ENCODE assay signal across 31 mouse cellular contexts in genomic region chr2:34984885-34985284, GRCm38 (mm10). TPM values are rescaled to one million over a fixed set of nuclear protein-coding genes. Genes with fewer than 3 reads are reported as not detected.
"Had no signal": no experiment of that assay in that cellular context is flagged by ENCODE, and none has a peak within 500 bp of the region (broad histone marks: within the 10 kb centered on the region; RNA-seq: fewer than 3 reads in every experiment).

No protein-coding gene starts in this region.

- H3K9ac ChIP-seq: limb, embryonic 12.5 days; limb, embryonic 13.5 days; limb, embryonic 15.5 days; liver, embryonic 12.5 days; liver, embryonic 13.5 days; liver, embryonic 14.5 days; liver, embryonic 15.5 days; liver, postnatal 0 days; lung, embryonic 14.5 days; lung, embryonic 15.5 days; midbrain, embryonic 12.5 days; midbrain, embryonic 13.5 days; midbrain, embryonic 15.5 days; neural tube, embryonic 12.5 days had no signal

- H3K4me3 ChIP-seq: limb, embryonic 10.5 days; limb, embryonic 12.5 days; limb, embryonic 13.5 days; limb, embryonic 15.5 days; liver, embryonic 12.5 days; liver, embryonic 13.5 days; liver, embryonic 15.5 days; lung, embryonic 15.5 days; megakaryocyte, embryonic 14.5 days; midbrain, embryonic 10.5 days; midbrain, embryonic 12.5 days; midbrain, embryonic 13.5 days; midbrain, embryonic 15.5 days; myocyte; neural tube, embryonic 12.5 days had no signal

- H3K4me1 ChIP-seq: lung, embryonic 15.5 days had no signal

- H3K4me2 ChIP-seq: limb, embryonic 12.5 days; limb, embryonic 13.5 days; limb, embryonic 15.5 days; liver, embryonic 11.5 days; liver, embryonic 12.5 days; liver, embryonic 13.5 days; liver, embryonic 15.5 days; lung, embryonic 14.5 days; lung, embryonic 15.5 days; midbrain, embryonic 11.5 days; midbrain, embryonic 12.5 days; midbrain, embryonic 13.5 days; midbrain, embryonic 15.5 days; neural tube, embryonic 12.5 days had no signal

- H3K27ac ChIP-seq: limb, embryonic 10.5 days; limb, embryonic 12.5 days; limb, embryonic 13.5 days; limb, embryonic 15.5 days; liver, embryonic 12.5 days; liver, embryonic 13.5 days; liver, embryonic 14.5 days; liver, embryonic 15.5 days; lung, embryonic 15.5 days; macrophage; midbrain, embryonic 10.5 days; midbrain, embryonic 12.5 days; midbrain, embryonic 13.5 days; midbrain, embryonic 15.5 days; neural tube, embryonic 12.5 days had no signal

- DNase-seq: left cerebral cortex, postnatal 4 days; liver; liver, embryonic 13.5 days; liver, postnatal 0 days; lung, adult 18-20 months; lung, adult 2 months; lung, embryonic 14.5 days; lung, postnatal 10 days; lung, postnatal 14 days; lung, postnatal 36 days; lung, postnatal 4 days; midbrain, embryonic 14.5 days had no signal

- H3K27me3 ChIP-seq: limb, embryonic 15.5 days; liver, embryonic 12.5 days; liver, embryonic 13.5 days; liver, embryonic 15.5 days; lung, embryonic 15.5 days; midbrain, embryonic 12.5 days; midbrain, embryonic 13.5 days; midbrain, embryonic 15.5 days; neural tube, embryonic 12.5 days had no signal

- H3K36me3 ChIP-seq: limb, embryonic 10.5 days; limb, embryonic 12.5 days; limb, embryonic 13.5 days; limb, embryonic 15.5 days; liver, embryonic 12.5 days; liver, embryonic 13.5 days; liver, embryonic 15.5 days; lung, embryonic 15.5 days; midbrain, embryonic 10.5 days; midbrain, embryonic 12.5 days; midbrain, embryonic 13.5 days; midbrain, embryonic 15.5 days; neural tube, embryonic 12.5 days had no signal

- H3K9me3 ChIP-seq: limb, embryonic 10.5 days; limb, embryonic 12.5 days; limb, embryonic 13.5 days; limb, embryonic 15.5 days; liver, embryonic 12.5 days; liver, embryonic 13.5 days; liver, embryonic 15.5 days; lung, embryonic 15.5 days; megakaryocyte, embryonic 14.5 days; midbrain, embryonic 10.5 days; midbrain, embryonic 12.5 days; midbrain, embryonic 13.5 days; midbrain, embryonic 15.5 days; neural tube, embryonic 12.5 days had no signal

RNA-seq across cellular contexts. Expression of gene Traf1, which starts 23.3 kb away (rescaled TPM):
- polyA plus RNA-seq: limb, embryonic 10.5 days; neural tube, embryonic 11.5 days had no signal
